Mouse (Mus musculus) G1E (cell line): ENCODE results near the gene Yipf4.

Source experiments
- CTCF ChIP-seq: IDR thresholded peaks from 2 replicates; pipeline ENCODE4 v1.5.1; 2012; ENCODE audit warnings: low read depth, low read length, inconsistent platforms, mixed read lengths
- GATA1 ChIP-seq: IDR thresholded peaks from 2 replicates; pipeline ENCODE4 v1.6.1; 2012; ENCODE audit warnings: borderline replicate concordance, low read length, inconsistent platforms, mixed read lengths
- GATA2 ChIP-seq: IDR thresholded peaks from 2 replicates; pipeline ENCODE4 v1.6.1; 2012; ENCODE audit warnings: low read depth, low read length, inconsistent platforms, borderline replicate concordance
- POLR2AphosphoS5 ChIP-seq: IDR thresholded peaks from 2 replicates; pipeline ENCODE4 v1.6.1; 2012; ENCODE audit warnings: low read depth, low read length, inconsistent platforms; ENCODE audit not compliant: insufficient replicate concordance
- TAL1 ChIP-seq: conservative IDR thresholded peaks from 2 replicates; pipeline ENCODE4 v1.6.1; 2012; ENCODE audit warnings: low read depth, low read length, inconsistent platforms, mixed read lengths

DNA sequence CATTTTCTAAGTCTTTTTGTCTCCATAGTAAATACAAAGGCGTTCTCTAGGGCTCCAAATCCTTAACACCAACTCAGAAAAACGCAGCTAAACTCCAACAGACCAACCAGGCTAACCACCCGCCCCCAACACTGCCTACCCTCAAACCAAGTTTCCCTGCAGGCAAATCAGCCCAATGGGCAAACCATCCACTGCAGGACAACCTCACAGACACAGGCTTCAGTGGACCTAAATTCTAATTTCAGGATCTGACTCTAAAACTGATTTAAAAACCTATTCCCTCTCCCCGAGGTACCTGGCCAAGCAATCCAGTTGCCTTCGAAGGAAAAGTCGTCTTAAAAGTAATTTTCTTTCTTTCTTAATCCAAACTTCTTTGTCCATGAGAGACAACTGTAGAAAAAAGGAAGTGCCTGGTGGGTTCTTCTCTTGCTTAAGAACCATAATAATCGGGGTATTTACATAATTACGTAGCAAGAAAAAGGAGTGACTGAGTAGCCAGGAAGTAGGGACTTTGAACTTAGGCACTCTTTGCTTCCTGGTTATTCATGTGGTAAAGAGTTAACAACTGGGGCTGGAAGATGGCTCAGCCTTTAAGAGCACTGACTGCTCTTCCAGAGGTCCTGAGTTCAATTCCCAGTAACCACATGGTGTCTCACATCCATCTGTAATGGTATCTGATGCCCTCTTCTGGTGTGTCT, 30.4 kb upstream of the Yipf4 start, which contains the start of gene Nlrc4:
- TF ChIP-seq TAL1 (no peak), CTCF (no peak), GATA2 (no peak), GATA1 (no peak), POLR2AphosphoS5 (no peak)
